Mouse (Mus musculus) embryonic fibroblast, embryonic 13.5 days (primary cell): Measurements from ENCODE around the gene Scn5a.

ENCODE experiments used
- CTCF ChIP-seq: IDR thresholded peaks from 2 replicates; pipeline ENCODE4 v1.5.1; 2011; ENCODE audit warnings: mild to moderate bottlenecking, control low read depth, low read length, moderate library complexity, borderline replicate concordance; ENCODE audit not compliant: insufficient read depth
- POLR2A ChIP-seq: IDR thresholded peaks from 2 replicates; pipeline ENCODE4 v1.6.1; 2011; ENCODE audit warnings: low read depth, mild to moderate bottlenecking, control low read depth, low read length, moderate library complexity

GRCm38 (mm10) chr9:119575732-119576131, 3.1 kb downstream of the Scn5a start:
- TF ChIP-seq CTCF (no peak), POLR2A (no peak)
